Mouse (Mus musculus) megakaryocyte, adult 5-6 weeks (primary cell): ENCODE results near the gene Homer3. TPM values are rescaled to one million over a fixed set of nuclear protein-coding genes. Genes with fewer than 3 reads are reported as not detected.

Experiments used
- ATAC-seq: 2 replicates; pipeline ENCODE4 v1.8.0; 2016; ENCODE audit warnings: mild to moderate bottlenecking, inconsistent platforms; ENCODE audit not compliant: poor library complexity, severe bottlenecking
- total RNA-seq, 2 experiments: library from RNA; stranded (forward) in 1 of 2; stranded (reverse) in 1 of 2; fragments of 153-499, 151-499 nt in 1 of 2; fragments of 221-1000, 200-1000 nt in 1 of 2; gene quantifications; 2 replicates each; pipeline versions ENCODE4 v1.2.3 to v1.2.4; 2015 to 2017

Gene Homer3
- total RNA-seq (2015): 1.6 and 3.5 TPM in 2 replicates
- 2.9 and 8.0 TPM in 2 replicates for total RNA-seq (2017)

DNA sequence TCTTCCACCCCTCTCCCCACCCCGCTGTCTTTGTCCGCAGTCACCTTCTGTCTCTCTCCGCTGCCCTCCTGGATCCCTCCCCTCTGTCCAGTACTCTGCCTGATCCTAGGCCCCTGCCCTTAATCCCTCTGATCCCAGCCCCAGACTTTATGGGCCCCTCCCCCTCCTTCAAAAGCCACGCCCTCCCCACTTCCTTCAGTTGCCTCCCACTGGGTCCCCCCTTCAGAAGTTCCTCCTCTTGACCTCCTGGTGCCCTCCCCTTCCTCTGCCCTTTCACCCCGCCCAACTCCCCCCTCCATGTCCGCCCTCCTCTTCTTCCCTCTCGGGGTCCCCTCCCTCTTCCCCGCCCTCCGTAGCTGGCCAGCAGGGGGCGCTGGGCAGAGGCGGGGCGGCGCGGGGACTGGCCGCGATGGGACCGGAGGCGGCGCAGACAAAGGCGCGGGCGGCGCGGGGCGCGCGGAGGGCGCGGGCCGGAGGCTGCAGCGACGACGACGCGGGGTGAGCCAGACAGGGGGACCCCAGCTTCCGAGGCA lies at the start of gene Homer3:
Homer3 (plus strand) TSS at position 225 of the 533 bp plus-strand sequence.
- peak; percentile 98 for ATAC-seq

DNA sequence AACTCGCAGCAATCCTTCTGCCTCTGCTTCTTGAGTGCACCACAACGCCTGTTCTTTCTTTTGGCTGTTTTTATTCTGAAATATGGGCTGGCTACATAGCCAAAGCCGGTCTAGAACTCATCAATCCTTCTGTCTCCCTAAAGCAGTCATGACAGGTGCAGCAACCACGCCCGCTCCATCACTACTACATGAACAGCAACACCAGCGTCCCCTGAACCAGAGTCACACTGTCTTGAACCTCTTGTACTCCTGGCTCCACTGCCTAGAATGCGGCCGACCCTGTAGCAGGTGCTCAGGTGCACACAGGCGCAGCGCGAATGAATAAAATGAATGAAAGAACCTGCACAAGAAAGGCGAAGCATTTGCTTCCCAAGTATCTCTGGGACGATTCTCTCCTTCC lies 49.0 kb upstream of the Homer3 start:
- ATAC-seq: no peak

- ATAC-seq: peak; percentile 97
Observed at GRCm38 (mm10) chr8:70234080-70234780, 48.4 kb upstream of the Homer3 start, which contains the start of the genes Sugp2 and Armc6. Gene Sugp2 (plus strand): TSS chr8:70234226. Gene Armc6 (minus strand): TSS chr8:70234466.

GRCm38 (mm10) chr8:70234781-70235128 lies 47.9 kb upstream of the Homer3 start:
- ATAC-seq: no peak

GRCm38 (mm10) chr8:70237842-70238241 lies 44.8 kb upstream of the Homer3 start:
- no peak for ATAC-seq

DNA sequence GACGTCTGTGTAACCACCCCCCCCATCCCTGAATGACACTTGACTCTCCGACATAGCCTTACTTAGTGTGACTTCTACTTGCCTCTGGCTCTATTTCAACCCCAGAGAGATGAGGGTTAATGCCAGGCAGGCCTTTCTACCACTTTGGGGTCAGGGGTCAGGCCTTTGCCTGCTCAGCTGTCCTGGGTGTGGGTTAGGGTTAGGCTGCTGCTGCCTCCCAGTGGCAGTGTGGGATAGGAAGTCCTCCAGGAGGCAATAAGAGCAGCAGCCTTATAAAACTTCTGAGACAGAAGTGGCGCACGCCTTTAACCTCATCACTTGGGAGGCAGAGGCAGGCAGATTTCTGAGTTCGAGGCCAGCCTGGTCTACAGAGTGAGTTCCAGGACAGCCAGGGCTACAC lies 42.0 kb upstream of the Homer3 start:
- no peak for ATAC-seq

DNA sequence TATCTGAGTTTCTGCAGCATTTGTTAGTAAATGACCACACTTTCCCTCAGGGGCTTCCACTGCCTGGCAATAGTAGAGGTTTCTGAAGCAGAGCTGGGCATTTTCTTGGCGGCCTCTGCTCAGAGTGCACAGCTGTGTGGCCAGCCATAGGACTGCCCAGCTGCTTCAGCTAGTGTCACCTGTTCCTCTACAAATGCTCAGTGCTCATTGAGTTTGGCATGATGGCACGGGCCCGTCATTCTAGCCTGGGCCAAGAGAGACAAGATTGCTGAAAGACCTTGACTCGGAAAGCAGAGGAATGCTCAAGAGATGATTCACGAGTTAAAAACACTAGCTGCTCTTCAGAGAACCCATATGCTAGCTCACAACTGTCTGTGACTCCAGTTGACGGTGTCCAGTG lies 36.0 kb upstream of the Homer3 start:
- no peak for ATAC-seq

GRCm38 (mm10) chr8:70247841-70248240 lies 34.8 kb upstream of the Homer3 start:
- no peak for ATAC-seq

DNA sequence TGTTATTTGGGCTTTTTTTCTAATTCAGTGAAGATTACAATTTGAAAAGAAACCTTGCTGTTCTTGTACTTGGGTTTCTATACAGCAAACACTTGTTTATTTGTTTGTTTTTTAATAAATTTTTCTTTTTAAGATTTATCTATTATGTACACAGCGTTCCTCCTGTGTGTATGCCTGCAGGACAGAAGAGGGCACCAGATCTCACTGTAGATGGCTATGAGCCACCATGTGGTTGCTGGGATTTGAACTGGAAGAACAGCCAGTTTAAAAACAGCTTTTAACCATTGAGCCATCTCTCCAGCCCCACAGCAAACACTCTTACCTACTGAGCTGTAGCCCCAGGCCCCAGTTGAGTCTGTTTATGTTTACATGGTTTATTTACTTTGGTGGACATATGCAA lies 28.0 kb upstream of the Homer3 start:
- no peak for ATAC-seq

DNA sequence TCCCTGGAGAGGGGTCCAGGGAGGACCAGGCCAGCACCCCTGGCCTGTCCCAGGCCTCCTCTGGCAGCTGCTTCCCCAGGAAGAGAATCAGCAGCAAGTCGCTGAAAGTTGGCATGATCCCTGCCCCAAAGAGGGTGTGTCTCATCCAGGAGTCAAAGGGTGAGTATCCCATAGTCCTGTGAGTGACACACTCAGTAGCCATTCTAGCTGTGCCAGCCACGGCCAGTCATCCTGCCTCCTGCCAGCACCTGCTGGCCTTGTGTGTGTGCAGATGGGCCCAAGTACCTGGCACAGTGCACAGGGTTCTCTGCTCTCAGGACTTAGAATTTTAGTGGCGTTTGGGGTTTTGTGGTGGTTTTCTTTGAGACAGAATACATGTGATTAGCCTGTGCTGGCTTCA lies 25.2 kb upstream of the Homer3 start:
- no peak for ATAC-seq

- no peak for ATAC-seq
Observed at GRCm38 (mm10) chr8:70258600-70258999, 24.0 kb upstream of the Homer3 start.

GRCm38 (mm10) chr8:70259043-70259442 lies 23.6 kb upstream of the Homer3 start:
- ATAC-seq: no peak

- no peak for ATAC-seq
Observed at GRCm38 (mm10) chr8:70267674-70268073, 15.0 kb upstream of the Homer3 start.

DNA sequence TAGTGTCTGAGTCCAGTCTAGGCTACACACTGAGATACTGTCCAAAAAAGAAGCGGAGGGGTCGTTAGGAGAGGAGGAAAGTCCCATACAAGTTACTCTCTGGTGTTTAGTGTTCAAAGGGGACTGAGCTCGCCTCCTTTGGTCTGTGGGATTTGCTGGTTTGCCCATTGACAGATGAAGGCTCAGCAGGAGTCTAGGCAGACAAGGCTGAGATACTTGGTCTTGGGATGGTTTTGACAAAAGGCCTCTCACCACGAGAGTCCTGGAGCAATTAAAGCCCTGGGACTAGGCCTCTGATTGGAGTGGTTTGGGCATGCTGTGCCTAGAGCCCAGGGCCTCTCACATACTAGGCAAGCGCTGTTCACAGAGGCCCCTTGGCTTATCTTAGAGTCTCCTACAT lies 14.3 kb upstream of the Homer3 start:
- no peak for ATAC-seq

DNA sequence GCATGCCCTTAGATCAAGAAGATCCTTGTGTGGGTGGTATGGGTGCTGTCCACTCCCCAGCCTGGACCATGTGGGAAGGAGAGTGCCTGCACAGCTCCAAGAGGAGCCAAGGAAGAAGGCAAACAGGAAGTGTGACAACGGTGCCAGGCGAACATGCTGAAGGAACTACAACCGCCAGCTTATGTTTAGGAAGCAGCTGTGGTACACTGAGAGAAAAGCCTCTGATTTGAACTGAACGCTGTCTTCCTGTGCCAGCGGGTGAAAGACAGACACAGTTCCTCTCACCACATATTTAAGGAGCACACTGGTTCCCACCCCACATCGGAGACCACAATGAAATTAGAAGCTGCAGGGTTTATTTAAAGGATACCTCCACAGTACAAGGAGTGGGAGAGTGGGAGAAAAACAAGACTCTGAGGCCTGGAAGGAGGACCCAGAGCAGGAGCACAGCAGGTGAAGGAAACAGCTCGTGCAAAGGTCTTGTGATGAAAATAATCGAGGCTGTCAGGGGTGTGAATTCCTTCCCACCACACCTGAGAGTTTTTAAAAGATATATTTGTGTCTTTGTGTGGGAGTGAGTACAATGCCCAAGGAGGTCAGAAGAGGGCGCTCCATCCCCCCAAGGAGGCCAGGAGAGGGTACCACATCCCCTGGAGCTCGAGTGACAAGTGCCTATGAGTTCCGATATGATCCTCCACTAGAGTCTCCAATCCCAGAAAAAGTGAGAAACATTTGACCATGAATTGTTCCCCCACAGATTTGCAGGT lies 13.6 kb upstream of the Homer3 start:
- ATAC-seq: no peak

GRCm38 (mm10) chr8:70272949-70273348 lies 9.7 kb upstream of the Homer3 start:
- peak; percentile 80 for ATAC-seq

DNA sequence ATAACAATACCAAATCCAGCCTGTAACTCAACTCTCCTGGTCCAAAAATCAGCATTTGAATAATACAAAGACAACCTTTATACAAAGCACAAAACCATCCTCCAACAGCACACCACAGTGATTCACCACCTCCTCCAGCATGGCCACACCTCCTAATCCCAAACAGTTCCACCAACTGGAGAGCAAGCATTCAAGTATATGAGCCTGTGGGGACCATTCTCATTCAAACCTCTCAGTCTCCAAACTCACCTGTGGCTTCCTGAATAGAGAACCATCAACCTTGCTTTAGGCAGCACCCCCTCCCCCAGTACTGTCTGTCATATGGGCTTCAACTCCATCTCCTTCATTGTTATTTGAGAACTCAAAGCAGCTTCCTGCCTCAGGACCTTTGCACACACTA lies 8.3 kb upstream of the Homer3 start:
- no peak for ATAC-seq

- no peak for ATAC-seq
Observed at GRCm38 (mm10) chr8:70276476-70276875, 6.2 kb upstream of the Homer3 start.

- ATAC-seq: no peak
Observed at GRCm38 (mm10) chr8:70278175-70278574, 4.5 kb upstream of the Homer3 start.

DNA sequence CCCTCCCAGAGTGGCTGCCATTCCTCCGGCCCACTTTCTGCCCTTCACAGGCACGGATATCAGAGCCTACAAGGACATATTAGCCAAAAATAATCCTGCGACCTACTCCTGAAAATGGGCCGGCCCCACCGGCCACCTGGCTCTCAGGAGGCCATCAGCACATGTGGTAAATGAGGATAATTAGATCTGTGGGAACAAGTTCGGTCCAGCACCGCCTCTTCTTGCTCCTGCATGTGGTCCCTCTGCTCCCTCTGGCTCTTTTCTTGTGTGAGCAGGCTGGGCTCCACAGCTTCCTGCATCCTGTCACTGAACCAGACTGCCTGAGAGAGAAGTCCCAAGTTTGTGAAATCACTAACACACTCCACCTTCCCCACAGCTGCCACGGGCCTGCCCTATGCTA lies 3.4 kb upstream of the Homer3 start:
- no peak for ATAC-seq

- ATAC-seq: no peak
Observed at GRCm38 (mm10) chr8:70281001-70281400, 1.6 kb upstream of the Homer3 start.
